Mouse (Mus musculus) adrenal gland, postnatal 36 days (tissue): ENCODE measurements around the gene Kcnmb2. TPM values are rescaled to one million over a fixed set of nuclear protein-coding genes. Genes with fewer than 3 reads are reported as not detected.
A peak's percentile ranks its signal among the peaks of the same experiment; 100 is the strongest.

Experiments
- DNase-seq, 2 experiments: peaks; one replicate each; pipeline ENCODE4 v3.0.0; 2021; ENCODE audit warnings: mixed read lengths in 1 of 2
- total RNA-seq, 2 experiments: library from RNA; stranded (reverse); gene quantifications; 2 replicates each; pipeline ENCODE4 v1.2.3; 2021

The Kcnmb2 gene
- total RNA-seq, 2 experiments from 2014 or later = 2.8 to 5.6 TPM

DNA sequence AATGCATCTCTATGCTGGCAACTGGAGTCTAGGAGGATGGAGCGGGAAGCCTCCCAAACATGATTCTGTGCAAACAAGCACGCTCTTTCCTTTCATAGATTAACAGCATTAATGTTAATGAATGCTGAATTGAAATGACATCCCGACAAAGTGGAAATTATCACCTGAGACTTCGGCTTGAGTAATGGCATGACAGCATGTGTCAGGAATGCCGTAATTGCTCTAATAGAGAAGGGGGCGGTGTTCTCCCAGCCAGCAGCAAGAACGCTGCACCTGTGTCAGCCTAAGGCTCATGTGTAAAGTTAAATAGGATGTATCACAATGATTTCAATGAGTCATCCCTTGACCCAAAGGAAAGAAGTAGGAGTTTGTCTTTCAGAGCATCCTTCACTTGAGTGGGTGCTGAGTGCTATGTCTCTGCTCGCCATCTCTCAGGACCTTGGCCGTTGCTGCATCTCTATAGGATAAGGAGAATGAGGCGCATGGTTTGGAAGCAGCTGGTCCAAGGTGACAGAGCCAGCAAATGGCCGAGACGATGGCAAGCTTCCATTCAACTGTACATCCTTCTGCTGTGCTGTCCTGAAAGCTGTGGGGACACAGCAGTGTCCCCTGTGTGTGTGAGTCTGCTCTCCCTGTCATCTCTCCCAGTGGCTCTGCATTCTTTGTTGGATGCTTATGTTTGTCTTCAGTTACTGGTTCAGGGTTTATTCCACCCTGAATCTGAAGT, 110.1 kb downstream of the Kcnmb2 start:
- no peak for DNase-seq

DNA sequence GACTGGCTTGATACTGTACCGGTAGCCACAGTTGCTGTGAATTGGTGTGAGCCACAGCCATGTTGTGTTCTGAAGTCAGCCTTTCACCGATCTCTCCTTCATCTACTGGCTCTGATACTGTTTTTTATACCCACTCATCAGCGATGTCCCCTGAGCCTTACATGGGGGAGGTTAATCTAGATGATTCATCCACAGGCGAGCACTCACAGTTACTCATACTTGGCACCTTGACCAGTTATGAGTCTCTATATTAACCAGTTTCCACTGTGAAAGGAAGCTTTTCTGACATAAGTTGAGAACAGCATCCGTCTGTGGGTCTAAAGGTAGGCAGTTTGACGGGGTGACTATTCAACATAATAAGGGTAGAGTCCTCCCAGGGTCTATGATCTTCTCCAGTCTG, 118.7 kb downstream of the Kcnmb2 start:
- peak; percentile 27 to 28 for DNase-seq

DNA sequence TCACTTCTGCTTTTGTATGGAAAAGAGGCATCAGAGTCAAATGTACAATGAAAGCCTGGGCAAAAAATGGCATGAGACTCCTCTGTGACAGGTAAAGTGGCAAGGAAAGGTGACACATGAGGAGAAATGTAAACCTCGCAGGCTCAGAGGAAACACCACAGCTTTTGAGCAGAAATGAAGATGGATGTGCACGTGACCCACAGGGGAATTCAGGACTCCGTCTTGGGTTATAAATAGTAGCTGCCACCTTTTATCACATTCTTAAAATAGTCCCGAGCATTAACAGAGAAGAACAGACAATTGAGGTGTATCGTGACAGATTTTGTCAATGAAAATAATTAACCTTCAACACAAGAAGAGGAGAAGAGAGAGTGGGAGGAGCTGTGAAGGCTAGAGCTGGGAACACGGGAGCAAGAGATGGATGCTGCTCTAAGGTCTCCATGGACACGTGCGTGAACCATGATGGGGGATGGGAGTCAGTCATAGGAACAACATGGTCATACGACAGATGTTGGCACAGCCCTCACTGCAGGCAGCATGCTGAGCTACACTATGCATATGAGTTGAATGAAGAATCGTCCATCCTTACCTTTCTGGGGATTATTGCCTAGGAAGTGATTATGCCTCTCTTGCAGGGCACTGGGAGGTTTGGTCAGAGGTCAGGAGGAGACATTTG, 127.2 kb downstream of the Kcnmb2 start:
- no peak for DNase-seq

DNA sequence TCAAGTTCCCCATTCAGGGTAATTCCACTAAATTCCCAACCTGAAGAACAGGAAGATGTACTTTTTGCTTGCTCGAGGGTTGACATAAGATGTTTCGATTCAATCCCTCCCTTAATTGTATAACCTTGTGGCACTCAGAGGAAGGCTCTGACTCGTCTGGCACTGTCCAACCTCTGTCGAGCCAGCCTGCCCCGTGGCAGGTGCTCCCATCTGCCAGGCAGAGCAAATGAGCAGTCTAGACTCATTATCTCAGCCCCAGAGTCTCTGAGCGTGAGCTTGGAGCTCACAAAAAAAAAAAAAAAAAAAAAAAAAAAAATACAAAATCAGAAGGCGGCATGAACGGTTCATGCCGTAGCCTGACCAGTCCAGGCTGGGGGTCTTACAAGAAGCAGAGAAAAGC, 130.1 kb downstream of the Kcnmb2 start:
- no peak for DNase-seq

DNA sequence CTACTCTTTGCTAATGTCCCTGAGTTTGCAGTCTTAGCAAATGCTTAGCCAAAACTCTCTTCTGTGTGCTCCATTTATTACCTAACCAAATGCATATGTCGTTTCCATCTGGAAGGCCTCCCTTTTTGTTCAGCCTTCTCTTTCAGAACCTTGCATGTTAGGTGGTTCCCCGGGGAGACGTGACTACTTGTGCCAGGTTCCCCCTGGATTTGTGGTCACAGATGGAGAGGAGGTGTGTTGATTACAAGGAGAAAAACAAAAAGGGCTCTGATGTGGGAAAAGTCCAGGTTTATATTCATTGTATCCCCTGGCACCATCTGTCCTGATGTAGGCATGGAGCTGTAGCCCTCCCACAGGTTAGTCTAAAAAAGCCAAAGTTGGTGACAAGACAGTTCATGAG, 141.5 kb downstream of the Kcnmb2 start:
- DNase-seq = no peak

DNA sequence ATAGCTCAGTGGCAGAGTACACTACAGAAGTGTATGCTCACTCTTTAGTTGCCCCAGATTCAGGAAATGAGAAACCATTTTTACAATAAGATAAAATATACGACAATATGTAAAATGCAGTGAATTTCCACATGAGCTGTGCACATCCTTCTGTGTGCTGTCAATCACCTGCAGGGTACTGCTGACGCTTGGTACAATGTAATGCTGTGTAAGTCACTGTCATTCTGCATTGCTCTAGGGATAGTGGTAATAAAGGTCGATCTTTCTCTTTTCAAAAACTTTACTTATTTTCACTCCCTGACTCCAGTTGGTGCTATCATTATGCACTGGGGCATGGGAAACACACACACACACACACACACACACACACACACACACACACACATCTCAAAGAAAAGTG, 146.5 kb downstream of the Kcnmb2 start:
- no peak for DNase-seq

DNA sequence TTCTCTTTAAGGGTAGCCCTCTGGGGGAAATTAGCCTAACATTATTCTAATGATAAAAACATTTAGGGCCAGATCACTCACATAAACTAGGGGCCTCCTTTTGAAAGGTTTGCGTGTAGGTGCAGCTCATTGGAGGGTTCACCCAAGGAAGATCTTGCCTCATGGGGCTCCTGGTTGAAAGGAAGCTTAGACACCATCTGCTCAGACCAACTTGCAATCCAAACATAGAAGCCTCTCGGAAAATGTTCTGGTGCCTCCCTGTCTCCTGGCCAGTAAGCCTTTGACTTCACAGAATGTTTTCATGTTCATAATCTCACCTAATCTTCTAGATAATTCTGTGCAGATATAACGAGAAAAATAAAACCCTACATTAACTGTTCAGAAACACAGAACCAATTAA, 150.3 kb downstream of the Kcnmb2 start:
- DNase-seq = no peak

DNA sequence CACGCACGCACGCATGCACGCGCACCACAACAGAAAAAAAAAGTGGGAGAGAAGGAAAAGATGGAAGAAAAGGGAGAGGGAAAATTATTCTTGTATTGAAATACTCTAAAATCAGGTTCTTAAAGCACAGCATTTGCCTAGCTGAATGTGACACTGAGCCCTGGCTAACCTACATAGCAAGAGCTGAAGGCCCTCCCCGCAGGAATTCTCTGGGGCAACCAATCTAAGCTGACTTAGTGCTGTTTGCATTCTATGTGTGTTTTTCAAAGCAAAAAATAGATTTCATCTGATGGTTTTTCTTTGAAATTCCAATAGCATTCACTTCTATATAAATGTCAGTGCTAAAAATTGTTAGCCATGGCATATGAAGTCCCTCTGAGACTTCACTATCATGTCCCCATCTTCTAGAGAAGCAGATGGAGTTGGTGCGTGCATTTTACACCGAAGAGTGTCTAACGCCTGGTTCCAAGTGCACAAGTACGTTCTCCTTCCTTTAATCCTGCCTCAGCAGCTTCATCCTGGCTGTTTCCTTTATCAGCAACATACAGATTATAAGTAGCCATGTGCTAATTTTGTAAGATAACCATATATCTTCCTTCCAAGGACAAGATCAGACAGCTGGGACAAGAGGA, 151.4 kb downstream of the Kcnmb2 start:
- DNase-seq = no peak

DNA sequence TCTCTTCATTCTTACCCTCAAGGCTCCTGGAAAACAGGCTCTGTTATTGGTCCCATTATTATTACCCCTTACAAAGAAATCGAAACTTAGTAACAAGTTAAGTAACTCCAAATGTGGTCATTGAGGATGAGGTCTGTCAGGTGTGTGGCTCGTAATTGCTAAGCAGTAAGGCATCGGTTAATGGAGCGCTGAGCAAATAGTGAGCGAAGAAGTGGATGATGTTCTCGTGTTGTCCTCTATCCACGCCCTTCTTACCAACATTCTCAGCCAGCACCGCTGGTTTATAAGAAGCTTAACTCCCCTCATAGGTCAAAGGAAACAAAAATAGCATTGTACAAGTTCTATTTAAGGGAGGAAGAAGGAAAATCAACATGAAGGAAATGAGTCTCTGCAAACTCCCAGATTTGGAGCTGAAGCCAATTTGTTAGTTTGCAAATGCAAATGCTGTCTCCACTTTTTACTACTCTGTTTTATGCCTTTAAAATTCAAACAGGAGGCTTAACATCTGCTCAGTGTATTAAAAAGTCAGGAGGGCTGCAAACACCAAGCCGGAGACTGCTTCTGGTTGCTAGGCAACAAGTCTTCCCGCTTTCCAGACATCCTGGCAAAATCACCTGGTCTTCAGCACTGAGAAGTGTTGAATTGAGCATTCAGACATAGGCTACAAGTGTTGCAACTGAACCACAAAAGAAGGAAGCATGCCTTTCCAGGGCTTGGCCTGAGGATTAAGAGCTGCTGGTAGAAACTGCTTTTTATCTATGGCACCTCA, 157.8 kb downstream of the Kcnmb2 start:
- no peak for DNase-seq

DNA sequence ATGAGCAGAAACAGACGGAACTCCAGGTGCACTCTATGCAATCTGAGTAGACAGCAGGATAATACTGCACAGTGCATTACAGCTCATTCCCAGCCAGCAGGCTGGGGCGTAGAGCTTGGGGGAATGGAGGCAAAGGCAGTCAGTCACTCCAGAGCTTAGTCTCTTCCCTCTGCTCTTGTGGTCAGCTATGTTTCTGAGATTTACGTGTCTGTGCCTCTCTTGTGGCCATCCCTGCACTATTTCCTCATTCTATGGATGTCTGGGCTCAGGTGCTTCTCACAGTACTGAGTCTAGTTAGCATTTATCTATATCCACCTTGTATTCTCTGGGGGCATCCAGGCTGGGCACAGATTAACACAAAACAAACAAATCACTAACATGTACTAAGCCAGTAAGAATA, 160.4 kb downstream of the Kcnmb2 start:
- DNase-seq = no peak

DNA sequence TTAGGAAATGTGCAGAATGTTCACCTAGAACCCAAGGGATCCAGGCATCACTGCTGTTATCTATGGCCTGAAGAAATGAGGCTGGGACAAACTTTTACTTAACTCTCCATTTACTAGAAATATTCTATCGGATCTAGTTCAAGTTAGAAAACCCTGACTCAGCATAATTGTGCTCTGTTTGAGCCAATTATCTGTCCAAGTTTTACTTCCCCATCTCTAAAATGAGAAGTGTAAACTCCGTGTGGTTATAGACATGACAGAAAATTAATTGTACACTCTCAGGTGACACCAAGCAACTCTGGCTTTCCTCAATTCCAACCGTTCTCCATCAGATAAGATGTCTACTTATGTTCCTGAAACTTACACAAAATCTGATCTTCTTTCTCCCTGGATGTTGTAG, 161.0 kb downstream of the Kcnmb2 start:
- DNase-seq = no peak

DNA sequence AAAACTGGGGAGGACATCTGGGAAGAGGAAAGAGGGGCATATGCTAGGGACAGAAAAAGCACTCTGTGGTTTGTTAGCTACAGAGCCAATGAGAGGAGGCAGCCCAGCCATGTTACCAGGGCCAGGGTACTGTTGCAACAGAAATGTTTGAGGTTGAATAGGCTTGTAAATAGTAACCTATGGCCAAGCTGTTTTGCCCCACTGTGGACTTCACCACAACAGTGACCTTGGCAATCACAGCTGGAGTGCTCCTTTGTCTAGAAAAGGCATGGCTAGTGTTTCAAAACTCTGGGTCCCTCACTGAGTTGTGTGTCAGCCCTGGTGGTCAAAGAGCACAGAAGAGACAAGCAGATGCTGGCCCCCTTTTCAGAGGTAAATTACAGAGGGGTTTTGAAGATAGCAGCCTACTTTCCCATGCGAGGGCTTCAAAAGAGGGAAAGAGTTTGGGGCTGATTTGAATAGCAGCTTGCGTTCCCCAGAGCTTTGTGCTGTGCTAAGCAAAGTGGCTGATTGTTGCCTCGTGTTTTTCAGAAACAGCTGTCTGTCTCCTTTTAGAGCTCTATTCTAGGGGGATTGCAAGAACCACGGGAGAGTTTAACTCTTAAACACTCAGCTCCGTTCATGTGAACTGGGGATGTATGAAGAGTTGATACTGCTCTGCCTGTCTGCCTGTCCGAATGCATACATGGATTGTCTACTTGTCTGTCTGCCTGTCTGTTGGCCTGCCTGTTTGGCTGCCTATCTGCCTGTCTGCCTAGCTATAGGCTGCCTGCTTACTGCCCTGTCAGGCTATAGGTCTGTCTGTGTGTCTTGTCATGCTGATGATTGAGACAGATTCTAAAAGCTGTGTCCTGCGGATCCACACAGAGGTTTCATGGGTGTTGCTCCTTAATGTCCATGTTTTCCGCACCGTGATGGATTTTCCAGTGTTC, 165.0 kb downstream of the Kcnmb2 start:
- DNase-seq = peak in 1 of 2 experiments; percentile 1

DNA sequence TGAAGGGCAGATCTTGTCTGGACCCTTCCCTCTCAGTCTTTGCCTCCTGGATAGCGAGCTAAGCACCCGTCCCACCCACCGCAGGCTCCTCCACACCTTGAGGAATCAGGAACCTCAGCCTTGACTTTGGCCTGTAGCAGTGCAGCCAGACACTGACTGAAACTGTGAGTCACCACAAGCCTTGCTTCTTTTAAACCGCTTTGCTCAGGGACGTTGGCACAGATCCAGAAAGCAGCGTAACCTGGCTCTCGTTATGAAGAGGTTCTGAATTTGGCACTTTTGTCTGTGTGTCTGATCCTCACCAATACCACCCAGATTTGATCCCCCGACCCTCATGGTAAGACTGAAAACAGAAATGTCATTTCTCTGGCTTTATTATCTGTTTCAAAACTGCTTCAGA, 171.6 kb downstream of the Kcnmb2 start:
- peak; percentile 80 to 81 for DNase-seq

DNA sequence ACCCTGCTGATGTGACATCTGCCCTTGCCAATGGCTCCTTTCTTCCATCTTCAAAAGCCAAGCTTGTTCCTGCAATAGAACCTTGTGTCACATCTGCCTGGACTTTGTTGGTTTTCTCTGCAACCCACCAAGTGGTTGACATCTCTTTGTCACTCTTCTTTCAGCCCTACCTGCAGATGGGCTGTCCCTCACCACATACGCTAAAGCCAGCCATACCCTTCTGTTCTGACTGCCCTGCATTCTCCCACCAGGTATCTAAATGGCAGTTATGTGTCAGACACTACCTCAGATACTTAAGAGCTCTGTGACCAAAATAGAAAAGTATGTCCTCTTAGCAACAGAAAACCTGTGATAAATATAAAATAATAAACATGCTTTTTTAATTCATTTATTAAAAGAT, 186.5 kb downstream of the Kcnmb2 start:
- DNase-seq = no peak

DNA sequence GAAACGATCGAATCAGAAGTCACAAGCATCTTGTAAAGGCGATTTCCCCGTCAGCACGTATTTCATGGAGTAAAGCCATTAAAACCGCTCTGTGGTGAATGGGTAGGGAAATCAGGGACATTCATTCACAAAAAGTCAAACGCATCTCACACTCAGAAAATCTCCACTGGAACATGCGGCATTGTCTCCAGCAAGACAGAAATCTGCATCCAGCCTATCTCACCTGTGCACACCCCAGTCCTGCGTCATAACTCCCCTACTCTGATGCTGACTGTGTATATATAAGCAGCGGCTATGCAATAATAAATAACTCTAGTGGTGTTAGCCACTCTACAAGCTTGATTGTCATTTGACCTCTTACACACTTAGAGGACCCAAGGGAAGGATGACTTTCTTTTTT, 199.1 kb downstream of the Kcnmb2 start:
- DNase-seq = no peak

DNA sequence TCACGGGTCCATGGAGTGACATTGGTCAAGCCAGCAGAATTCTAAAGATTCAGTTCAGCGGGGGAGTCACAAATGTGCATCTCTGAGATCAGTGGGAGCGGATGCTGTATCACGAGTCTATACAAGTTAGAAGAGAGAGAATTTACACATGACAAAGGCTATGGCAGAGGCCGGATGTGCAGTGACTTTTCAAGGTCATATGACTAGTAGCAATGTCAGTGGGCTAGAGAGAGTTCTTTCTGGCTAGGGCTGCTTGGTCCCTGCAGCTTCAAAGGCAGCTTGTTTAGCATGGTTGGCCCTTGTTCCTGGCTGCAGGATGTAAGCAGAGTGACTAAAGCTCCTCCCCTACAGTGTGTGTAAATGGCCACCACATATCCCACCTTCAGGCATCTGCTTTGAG, 217.5 kb downstream of the Kcnmb2 start:
- DNase-seq = no peak

DNA sequence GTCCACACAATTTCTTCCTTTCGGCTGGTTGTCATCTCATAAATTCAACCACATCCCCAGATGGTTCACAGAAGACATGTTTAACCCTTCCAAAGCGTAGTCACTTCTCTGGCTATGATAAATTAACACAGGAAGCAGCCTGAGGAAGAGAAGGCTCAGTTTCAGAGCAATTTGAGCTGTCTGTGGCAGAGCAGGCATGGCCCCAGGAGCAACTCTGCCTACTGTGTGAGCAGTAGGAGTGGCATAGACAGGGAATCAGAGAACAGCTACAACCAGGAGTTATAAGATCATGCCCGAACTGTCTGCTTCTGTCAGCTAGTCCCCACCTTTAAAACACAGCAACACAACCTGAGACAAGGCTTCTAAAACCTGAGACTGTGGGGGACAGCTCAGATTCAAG, 219.4 kb downstream of the Kcnmb2 start:
- DNase-seq = no peak

DNA sequence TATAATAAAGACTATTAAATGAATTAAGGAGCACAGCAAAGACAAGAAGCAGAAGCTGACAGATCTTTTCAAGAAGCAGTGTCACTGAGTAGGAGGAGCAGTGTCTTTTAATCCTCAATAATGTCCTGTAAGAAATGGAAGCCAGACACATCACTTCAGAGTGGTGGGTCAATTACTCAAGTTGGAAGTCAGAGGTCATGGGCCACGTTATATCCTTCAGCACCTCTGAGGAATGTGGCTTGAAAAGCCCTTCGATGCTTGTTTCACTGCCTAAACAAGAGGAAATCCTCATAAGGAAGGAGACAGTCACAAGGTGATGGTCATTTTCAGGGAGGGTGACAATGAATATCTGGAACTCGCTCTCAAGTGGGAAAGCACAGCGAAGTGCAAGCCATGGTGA, 223.1 kb downstream of the Kcnmb2 start:
- DNase-seq = no peak

DNA sequence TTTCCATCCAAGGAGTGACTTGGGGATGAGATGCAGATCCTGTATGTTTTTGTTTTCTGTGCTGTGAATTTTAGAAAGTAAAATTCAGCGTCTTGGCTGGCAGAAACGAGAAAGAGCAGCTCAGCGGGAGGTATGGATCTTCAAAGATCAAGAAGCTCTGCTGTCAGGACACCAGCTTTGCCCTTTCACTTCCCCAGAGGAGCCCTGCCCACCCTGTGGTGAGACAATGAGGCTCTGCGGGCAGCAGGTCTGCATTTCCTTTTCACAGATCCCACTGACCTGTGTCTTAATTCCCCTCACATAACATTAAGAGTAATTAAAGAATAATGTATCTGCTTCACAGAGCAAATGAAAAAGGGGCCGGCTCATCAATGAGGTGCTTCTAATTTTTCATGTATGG, 226.1 kb downstream of the Kcnmb2 start:
- DNase-seq = no peak

DNA sequence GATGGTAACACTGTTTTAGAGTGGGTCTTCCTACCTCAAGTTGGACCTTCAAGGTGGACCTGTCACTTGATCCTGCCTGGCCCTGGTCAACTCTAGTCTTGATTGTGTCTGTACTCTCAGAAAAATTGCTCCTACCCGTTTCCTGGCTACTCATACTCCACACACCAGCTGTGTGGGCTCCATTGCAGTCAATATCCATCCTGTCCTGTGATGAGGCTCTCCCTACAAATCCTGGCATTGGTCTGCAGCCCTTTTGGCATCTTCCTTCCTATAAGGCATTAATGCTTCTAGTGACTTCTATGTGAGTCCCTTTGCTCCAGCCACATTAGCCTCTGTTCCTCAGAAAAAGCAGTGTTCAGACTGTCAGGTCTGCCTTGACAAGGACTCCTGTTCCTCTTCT, 228.4 kb downstream of the Kcnmb2 start:
- DNase-seq = no peak

DNA sequence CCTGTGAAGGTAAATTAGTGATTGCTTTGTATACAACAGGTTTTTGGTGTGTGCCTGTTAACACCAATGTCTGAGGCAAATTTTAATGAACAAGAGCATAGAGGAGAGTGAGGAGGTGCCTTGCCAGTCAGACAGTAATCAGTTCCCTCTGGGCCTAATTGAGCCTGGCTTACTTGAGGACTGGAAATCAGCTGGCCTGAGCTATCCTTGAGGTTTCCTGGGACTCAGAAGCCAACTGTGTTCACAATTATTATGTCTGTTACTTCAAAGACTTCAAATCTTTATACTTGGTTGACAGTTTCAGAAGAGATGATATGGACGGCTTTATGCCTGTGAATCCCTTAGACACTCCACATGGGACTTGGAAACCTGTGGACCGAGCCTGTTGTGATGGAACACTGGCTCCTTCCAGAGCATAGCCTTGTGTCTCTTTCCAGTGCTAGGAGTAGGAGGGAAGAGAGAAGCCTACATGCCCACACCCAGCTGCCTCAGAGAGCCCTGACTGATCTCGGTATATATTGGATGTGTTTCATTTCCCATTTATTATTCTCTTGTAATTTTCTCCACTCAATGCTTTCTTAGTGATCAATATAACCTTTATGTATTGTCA, 230.2 kb downstream of the Kcnmb2 start:
- DNase-seq = no peak
